Mouse (Mus musculus): ENCODE results near the gene Herc3.

DNA sequence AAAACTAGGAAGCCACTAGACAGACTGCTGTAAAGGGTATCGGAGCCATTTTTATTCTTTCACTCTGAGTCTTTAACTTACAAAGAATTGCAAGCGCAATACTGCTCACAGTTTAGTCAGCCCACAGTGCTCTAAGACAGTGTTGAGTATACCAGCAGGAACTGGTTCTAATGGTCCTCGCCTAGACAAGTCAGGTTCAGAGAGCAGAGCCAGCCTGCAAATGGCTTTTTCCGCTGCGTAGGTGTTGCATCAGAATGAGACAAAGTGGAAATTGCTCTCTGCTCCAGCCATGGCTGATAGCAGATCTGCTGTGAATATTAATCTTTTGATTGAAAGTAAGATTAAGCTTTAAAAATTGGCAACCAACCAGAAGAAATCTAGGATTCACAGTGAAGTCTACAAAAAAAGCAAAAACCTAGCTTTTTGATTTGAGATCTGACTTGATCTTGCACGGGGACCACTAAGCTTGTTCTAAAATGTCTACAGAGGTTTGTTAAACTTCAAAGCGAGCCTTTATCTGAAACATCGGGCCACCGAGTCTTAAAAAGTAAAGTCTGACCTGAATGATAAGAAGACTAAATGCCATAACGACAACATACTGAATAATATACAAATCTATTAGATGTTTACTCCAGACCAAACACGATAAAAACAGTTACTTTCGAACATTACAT is 101.4 kb downstream of the Herc3 start:
- no peak for TF ChIP-seq POLR2A (IDR thresholded peaks at IDR 0.05; ENCODE audit: borderline replicate concordance, extremely low read depth, insufficient read depth, insufficient read length, poor library complexity, severe bottlenecking)
- TF ChIP-seq CTCF (IDR thresholded peaks at IDR 0.05; ENCODE audit: borderline replicate concordance, extremely low read depth, insufficient read depth, insufficient read length): no peak

Measured in brain, embryonic 14.5 days (tissue).